Mouse (Mus musculus): Measurements from ENCODE around the gene Nbeal1. TPM values are rescaled to one million over a fixed set of nuclear protein-coding genes. Genes with fewer than 3 reads are reported as not detected.

The Nbeal1 gene
- polyA plus RNA-seq, 1 experiment from 2014 or later: 2.5 TPM

GRCm38 (mm10) chr1:60188454-60188853 is 8.1 kb downstream of the Nbeal1 start:
- Histone ChIP-seq H3K4me1 (no peaks in the 10 kb centered on the region), H3K4me2 (no peak overlapping the region), H3K27me3 (replicated peaks) (no peaks in the 10 kb centered on the region), H3K9ac (no peak overlapping the region), H3K36me3 (no peaks in the 10 kb centered on the region), H3K9me3 (replicated peaks) (no peaks in the 10 kb centered on the region), H3K27ac (no peak overlapping the region), H3K4me3 (no peak overlapping the region)
- ATAC-seq: no peak

GRCm38 (mm10) chr1:60196813-60197212 is 16.4 kb downstream of the Nbeal1 start:
- no peak overlapping the region for H3K4me3 ChIP-seq
- WGBS (ENCODE audit: insufficient replicate concordance): 60% methylated on average over 3 of the region's 3 CpGs
- ATAC-seq: no peak

GRCm38 (mm10) chr1:60199006-60199405 is 18.6 kb downstream of the Nbeal1 start:
- no peaks in the 10 kb centered on the region for H3K4me1 ChIP-seq
- 75% methylated on average over 4 of the region's 4 CpGs for WGBS (ENCODE audit: insufficient replicate concordance)
- no peak overlapping the region for H3K4me3 ChIP-seq
- no peaks in the 10 kb centered on the region for H3K9me3 ChIP-seq (replicated peaks)
- ATAC-seq: no peak
- H3K36me3 ChIP-seq: peaks cover 30% of the 10 kb centered on the region
- no peak overlapping the region for H3K4me2 ChIP-seq
- no peaks in the 10 kb centered on the region for H3K27me3 ChIP-seq (replicated peaks)
- no peak overlapping the region for H3K9ac ChIP-seq
- no peak overlapping the region for H3K27ac ChIP-seq

More at GRCm38 (mm10) chr1:60196813-60197212, 16.4 kb downstream of the Nbeal1 start:
- Histone ChIP-seq H3K9ac (no peak overlapping the region), H3K9me3 (replicated peaks) (no peaks in the 10 kb centered on the region), H3K27me3 (replicated peaks) (no peaks in the 10 kb centered on the region), H3K4me2 (no peak overlapping the region), H3K36me3 (peaks cover 11% of the 10 kb centered on the region), H3K4me1 (no peaks in the 10 kb centered on the region), H3K27ac (no peak overlapping the region)

- Histone ChIP-seq H3K27ac (no peak overlapping the region), H3K36me3 (peaks cover 17% of the 10 kb centered on the region), H3K4me1 (no peaks in the 10 kb centered on the region), H3K27me3 (replicated peaks) (no peaks in the 10 kb centered on the region), H3K9me3 (replicated peaks) (no peaks in the 10 kb centered on the region), H3K9ac (no peak overlapping the region), H3K4me2 (no peak overlapping the region), H3K4me3 (no peak overlapping the region)
- no peak for ATAC-seq
- WGBS (ENCODE audit: insufficient replicate concordance): 78% methylated on average over 4 of the region's 4 CpGs
Measured at GRCm38 (mm10) chr1:60236261-60236660, 55.9 kb downstream of the Nbeal1 start.

- Histone ChIP-seq H3K9ac (no peak overlapping the region), H3K27me3 (replicated peaks) (no peaks in the 10 kb centered on the region), H3K4me2 (no peak overlapping the region), H3K36me3 (peaks cover 18% of the 10 kb centered on the region), H3K4me3 (no peak overlapping the region), H3K4me1 (no peaks in the 10 kb centered on the region), H3K27ac (no peak overlapping the region), H3K9me3 (replicated peaks) (no peaks in the 10 kb centered on the region)
- no peak for ATAC-seq
Measured at GRCm38 (mm10) chr1:60240430-60240829, 60.0 kb downstream of the Nbeal1 start.

- Histone ChIP-seq H3K9ac (no peak overlapping the region), H3K4me1 (peaks cover 6% of the 10 kb centered on the region), H3K27me3 (replicated peaks) (no peaks in the 10 kb centered on the region), H3K4me2 (no peak overlapping the region), H3K4me3 (no peak overlapping the region), H3K27ac (no peak overlapping the region; the same call in 1 of the 2 replicates), H3K36me3 (peaks cover 16% of the 10 kb centered on the region; the same call in 1 of the 2 replicates), H3K9me3 (replicated peaks) (no peaks in the 10 kb centered on the region)
- WGBS (ENCODE audit: insufficient replicate concordance): 80% methylated on average over 3 of the region's 3 CpGs
- ATAC-seq: no peak
Measured at GRCm38 (mm10) chr1:60268113-60268512, 87.7 kb downstream of the Nbeal1 start.

- peaks cover 13% of the 10 kb centered on the region; the same call in 1 of the 2 replicates for H3K36me3 ChIP-seq
- peaks cover 6% of the 10 kb centered on the region for H3K4me1 ChIP-seq
- H3K27ac ChIP-seq: no peak overlapping the region
- H3K9ac ChIP-seq: no peak overlapping the region
- no peak for ATAC-seq
- no peaks in the 10 kb centered on the region for H3K27me3 ChIP-seq (replicated peaks)
- H3K9me3 ChIP-seq (replicated peaks): no peaks in the 10 kb centered on the region
- H3K4me3 ChIP-seq: no peak overlapping the region
- H3K4me2 ChIP-seq: no peak overlapping the region
Measured at GRCm38 (mm10) chr1:60269314-60269713, 88.9 kb downstream of the Nbeal1 start.

- no peak overlapping the region for H3K4me3 ChIP-seq
- no peaks in the 10 kb centered on the region for H3K27me3 ChIP-seq (replicated peaks)
- peaks cover 6% of the 10 kb centered on the region for H3K4me1 ChIP-seq
- H3K36me3 ChIP-seq: peaks cover 11% of the 10 kb centered on the region; the same call in 1 of the 2 replicates
- no peak for ATAC-seq
- no peak overlapping the region for H3K9ac ChIP-seq
- H3K4me2 ChIP-seq: no peak overlapping the region
- WGBS (ENCODE audit: insufficient replicate concordance): 69% methylated on average over 2 of the region's 2 CpGs
- H3K9me3 ChIP-seq (replicated peaks): no peaks in the 10 kb centered on the region
- no peak overlapping the region for H3K27ac ChIP-seq
Measured at GRCm38 (mm10) chr1:60272471-60272870, 92.1 kb downstream of the Nbeal1 start.

- Histone ChIP-seq H3K9me3 (replicated peaks) (no peaks in the 10 kb centered on the region), H3K9ac (no peak overlapping the region), H3K4me2 (no peak overlapping the region), H3K4me1 (no peaks in the 10 kb centered on the region), H3K27ac (no peak overlapping the region), H3K27me3 (replicated peaks) (no peaks in the 10 kb centered on the region), H3K36me3 (peaks cover 13% of the 10 kb centered on the region), H3K4me3 (no peak overlapping the region)
- no peak for ATAC-seq
- WGBS (ENCODE audit: insufficient replicate concordance): 61% methylated on average over 1 of the region's 1 CpGs
Measured at GRCm38 (mm10) chr1:60293921-60294320, 113.5 kb downstream of the Nbeal1 start.

- H3K9me3 ChIP-seq (replicated peaks): no peaks in the 10 kb centered on the region
- peaks cover 13% of the 10 kb centered on the region; the same call in 1 of the 2 replicates for H3K36me3 ChIP-seq
- H3K27ac ChIP-seq: peak within 1 kb of the TSS; percentile 90
- WGBS (ENCODE audit: insufficient replicate concordance): 2% methylated on average over 60 of the region's 60 CpGs
- ATAC-seq: peak; percentile 99
- peak within 1 kb of the TSS; percentile 76 for H3K4me3 ChIP-seq
- peak within 1 kb of the TSS; percentile 74 for H3K9ac ChIP-seq
- peak within 1 kb of the TSS; percentile 90 for H3K4me2 ChIP-seq
- H3K27me3 ChIP-seq (replicated peaks): no peaks in the 10 kb centered on the region
- H3K4me1 ChIP-seq: peaks cover 21% of the 10 kb centered on the region
Measured at GRCm38 (mm10) chr1:60342808-60343629, 162.6 kb downstream of the Nbeal1 start, which contains the start of gene Cyp20a1. Gene Cyp20a1 (plus strand): TSS chr1:60343323.

- peak overlapping the region; percentile 90 for H3K4me2 ChIP-seq
- peaks cover 21% of the 10 kb centered on the region for H3K4me1 ChIP-seq
- H3K27me3 ChIP-seq (replicated peaks): no peaks in the 10 kb centered on the region
- H3K9ac ChIP-seq: peak overlapping the region; percentile 74
- peak overlapping the region; percentile 90 for H3K27ac ChIP-seq
- peaks cover 10% of the 10 kb centered on the region; the same call in 1 of the 2 replicates for H3K36me3 ChIP-seq
- H3K4me3 ChIP-seq: peak overlapping the region; percentile 76
- 15% methylated on average over 14 of the region's 14 CpGs for WGBS (ENCODE audit: insufficient replicate concordance)
- H3K9me3 ChIP-seq (replicated peaks): no peaks in the 10 kb centered on the region
- ATAC-seq: no peak
Measured at GRCm38 (mm10) chr1:60343630-60344455, 163.4 kb downstream of the Nbeal1 start.

- Histone ChIP-seq H3K27ac (peak overlapping the region; percentile 90; the same call in 1 of the 2 replicates), H3K36me3 (peaks cover 12% of the 10 kb centered on the region), H3K27me3 (replicated peaks) (no peaks in the 10 kb centered on the region), H3K9ac (0 out of 2 replicates have a peak overlapping the region, but pooled peaks have one; percentile 74), H3K4me2 (peak overlapping the region; percentile 90), H3K4me1 (peaks cover 21% of the 10 kb centered on the region), H3K9me3 (replicated peaks) (peaks cover 6% of the 10 kb centered on the region), H3K4me3 (peak overlapping the region; percentile 76; the same call in 1 of the 2 replicates)
- no peak for ATAC-seq
- WGBS (ENCODE audit: insufficient replicate concordance): 53% methylated on average over 6 of the region's 6 CpGs
Measured at GRCm38 (mm10) chr1:60344670-60345069, 164.3 kb downstream of the Nbeal1 start.

Data from liver, embryonic 12.5 days (tissue).